Mouse (Mus musculus) erythroblast, embryonic 14.5 days (primary cell): ENCODE data around the gene Cntn1.

ENCODE experiments used
- GATA1 ChIP-seq: IDR thresholded peaks from 2 replicates; pipeline ENCODE4 v1.6.1; 2012; ENCODE audit warnings: low read length, inconsistent platforms, mixed read lengths
- TAL1 ChIP-seq: IDR thresholded peaks from 3 replicates; pipeline ENCODE4 v1.6.1; 2012; ENCODE audit warnings: low read length, inconsistent platforms, mixed read lengths

DNA sequence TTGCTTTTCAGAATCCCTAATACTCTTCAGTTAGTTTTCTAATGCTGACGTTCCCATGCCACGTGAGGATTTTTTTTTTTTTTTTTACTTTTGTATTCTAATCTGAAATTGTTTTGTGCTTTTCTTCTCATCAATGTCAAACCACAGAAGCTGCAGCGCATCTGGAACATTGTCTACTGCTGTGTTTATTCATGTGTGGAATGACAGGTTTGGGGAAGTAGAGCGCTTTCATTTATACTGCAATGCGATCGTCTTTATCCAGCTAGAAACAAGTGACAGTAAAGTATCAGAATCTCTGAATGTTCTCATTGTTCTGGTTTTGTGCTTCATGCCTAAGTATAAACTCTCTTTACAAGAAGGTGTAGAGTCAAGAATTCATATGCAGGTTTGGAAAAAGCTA lies 289.3 kb downstream of the Cntn1 start:
- no peak for TF ChIP-seq TAL1
- TF ChIP-seq GATA1, result no peak
